Mouse (Mus musculus): ENCODE measurements at regions not wholly inside any gene's neighbourhood (a gene's known extent, or its start where the extent isn't known, plus 50 kb on each side); places are given as distances from the start of the nearest gene placed in this dataset.

GRCm38 (mm10) chr6:31944546-31944945 is 105.5 kb upstream of the 1700012A03Rik start:
- no peak overlapping the region for H3K4me3 ChIP-seq (ENCODE audit: low read depth, low read length)
- no peaks in the 10 kb centered on the region for H3K4me1 ChIP-seq (replicated peaks; ENCODE audit: control insufficient read depth, insufficient read depth, low read length)
- no peak overlapping the region for H3K27ac ChIP-seq (ENCODE audit: low read depth, low read length)
- H3K36me3 ChIP-seq (ENCODE audit: control insufficient read depth, insufficient read depth): no peaks in the 10 kb centered on the region
- 82% methylated on average over 8 of the region's 8 CpGs for WGBS
- ATAC-seq: no peak
- H3K27me3 ChIP-seq (replicated peaks; ENCODE audit: control insufficient read depth, insufficient read depth, low read length): no peaks in the 10 kb centered on the region
- no peaks in the 10 kb centered on the region for H3K9me3 ChIP-seq (ENCODE audit: control insufficient read depth)
- no peak overlapping the region for H3K4me2 ChIP-seq (replicated peaks; ENCODE audit: low read depth)
- TF ChIP-seq CTCF (IDR thresholded peaks at IDR 0.05; ENCODE audit: low read depth): no peak
- no peak overlapping the region for H3K9ac ChIP-seq (ENCODE audit: low read depth, low read length)

GRCm38 (mm10) chr6:31942696-31943095 is 107.3 kb upstream of the 1700012A03Rik start:
- TF ChIP-seq CTCF (IDR thresholded peaks at IDR 0.05; ENCODE audit: low read depth): peak; percentile 46
- Histone ChIP-seq H3K4me3 (ENCODE audit: low read depth, low read length) (no peak overlapping the region), H3K27me3 (replicated peaks; ENCODE audit: control insufficient read depth, insufficient read depth, low read length) (no peaks in the 10 kb centered on the region), H3K27ac (ENCODE audit: low read depth, low read length) (no peak overlapping the region), H3K4me2 (replicated peaks; ENCODE audit: low read depth) (no peak overlapping the region), H3K4me1 (replicated peaks; ENCODE audit: control insufficient read depth, insufficient read depth, low read length) (no peaks in the 10 kb centered on the region), H3K36me3 (ENCODE audit: control insufficient read depth, insufficient read depth) (no peaks in the 10 kb centered on the region), H3K9ac (ENCODE audit: low read depth, low read length) (no peak overlapping the region), H3K9me3 (ENCODE audit: control insufficient read depth) (no peaks in the 10 kb centered on the region)
- ATAC-seq: no peak
- WGBS: 58% methylated on average over 4 of the region's 4 CpGs

- H3K4me2 ChIP-seq (replicated peaks; ENCODE audit: low read depth): peak overlapping the region; percentile 60
- ATAC-seq: 0 out of 2 replicates have a peak, but pooled peaks have one; percentile 19
- peak; percentile 90 for TF ChIP-seq CTCF (IDR thresholded peaks at IDR 0.05; ENCODE audit: low read depth)
- H3K9ac ChIP-seq (ENCODE audit: low read depth, low read length): no peak overlapping the region
- no peaks in the 10 kb centered on the region for H3K36me3 ChIP-seq (ENCODE audit: control insufficient read depth, insufficient read depth)
- H3K4me3 ChIP-seq (ENCODE audit: low read depth, low read length): peak overlapping the region; percentile 23; the same call in 1 of the 2 replicates
- 5% methylated on average over 20 of the region's 20 CpGs for WGBS
- H3K27me3 ChIP-seq (replicated peaks; ENCODE audit: control insufficient read depth, insufficient read depth, low read length): no peaks in the 10 kb centered on the region
- H3K27ac ChIP-seq (ENCODE audit: low read depth, low read length): no peak overlapping the region
- H3K4me1 ChIP-seq (replicated peaks; ENCODE audit: control insufficient read depth, insufficient read depth, low read length): no peaks in the 10 kb centered on the region
- H3K9me3 ChIP-seq (ENCODE audit: control insufficient read depth): no peaks in the 10 kb centered on the region
Observed at GRCm38 (mm10) chr6:31938216-31938814, 111.7 kb upstream of the 1700012A03Rik start.

GRCm38 (mm10) chr6:31937146-31937545 is 112.9 kb upstream of the 1700012A03Rik start:
- WGBS: 75% methylated on average over 12 of the region's 12 CpGs
- no peak for ATAC-seq

GRCm38 (mm10) chr6:31934826-31935225 is 115.2 kb upstream of the 1700012A03Rik start:
- Histone ChIP-seq H3K4me3 (ENCODE audit: low read depth, low read length) (no peak overlapping the region), H3K4me2 (replicated peaks; ENCODE audit: low read depth) (no peak overlapping the region), H3K9ac (ENCODE audit: low read depth, low read length) (no peak overlapping the region), H3K27ac (ENCODE audit: low read depth, low read length) (no peak overlapping the region), H3K9me3 (ENCODE audit: control insufficient read depth) (no peaks in the 10 kb centered on the region), H3K4me1 (replicated peaks; ENCODE audit: control insufficient read depth, insufficient read depth, low read length) (no peaks in the 10 kb centered on the region), H3K36me3 (ENCODE audit: control insufficient read depth, insufficient read depth) (no peaks in the 10 kb centered on the region), H3K27me3 (replicated peaks; ENCODE audit: control insufficient read depth, insufficient read depth, low read length) (no peaks in the 10 kb centered on the region)
- ATAC-seq: no peak
- no peak for TF ChIP-seq CTCF (IDR thresholded peaks at IDR 0.05; ENCODE audit: low read depth)
- 84% methylated on average over 10 of the region's 10 CpGs for WGBS

More at GRCm38 (mm10) chr6:31937146-31937545, 112.9 kb upstream of the 1700012A03Rik start:
- Histone ChIP-seq H3K9ac (ENCODE audit: low read depth, low read length) (no peak overlapping the region), H3K27me3 (replicated peaks; ENCODE audit: control insufficient read depth, insufficient read depth, low read length) (no peaks in the 10 kb centered on the region), H3K4me2 (replicated peaks; ENCODE audit: low read depth) (no peak overlapping the region), H3K9me3 (ENCODE audit: control insufficient read depth) (no peaks in the 10 kb centered on the region), H3K36me3 (ENCODE audit: control insufficient read depth, insufficient read depth) (no peaks in the 10 kb centered on the region), H3K4me1 (replicated peaks; ENCODE audit: control insufficient read depth, insufficient read depth, low read length) (no peaks in the 10 kb centered on the region), H3K27ac (ENCODE audit: low read depth, low read length) (no peak overlapping the region), H3K4me3 (ENCODE audit: low read depth, low read length) (no peak overlapping the region)
- no peak for TF ChIP-seq CTCF (IDR thresholded peaks at IDR 0.05; ENCODE audit: low read depth)

GRCm38 (mm10) chr6:31933956-31934355 is 116.1 kb upstream of the 1700012A03Rik start:
- Histone ChIP-seq H3K9me3 (ENCODE audit: control insufficient read depth) (no peaks in the 10 kb centered on the region), H3K27ac (ENCODE audit: low read depth, low read length) (no peak overlapping the region)
- 72% methylated on average over 8 of the region's 8 CpGs for WGBS

More at GRCm38 (mm10) chr6:31933956-31934355, 116.1 kb upstream of the 1700012A03Rik start:
- Histone ChIP-seq H3K27me3 (replicated peaks; ENCODE audit: control insufficient read depth, insufficient read depth, low read length) (no peaks in the 10 kb centered on the region), H3K36me3 (ENCODE audit: control insufficient read depth, insufficient read depth) (no peaks in the 10 kb centered on the region), H3K4me2 (replicated peaks; ENCODE audit: low read depth) (no peak overlapping the region), H3K9ac (ENCODE audit: low read depth, low read length) (no peak overlapping the region), H3K4me3 (ENCODE audit: low read depth, low read length) (no peak overlapping the region), H3K4me1 (replicated peaks; ENCODE audit: control insufficient read depth, insufficient read depth, low read length) (no peaks in the 10 kb centered on the region)
- no peak for TF ChIP-seq CTCF (IDR thresholded peaks at IDR 0.05; ENCODE audit: low read depth)
- ATAC-seq: no peak

Data from intestine, postnatal 0 days (tissue).